Mouse (Mus musculus) lung, embryonic 14.5 days (tissue): ENCODE results near the gene Fasn. TPM values are rescaled to one million over a fixed set of nuclear protein-coding genes. Genes with fewer than 3 reads are reported as not detected.
A peak's percentile ranks its signal among the peaks of the same experiment; 100 is the strongest.
"Not testable (repeated sequence)": the region's sequence is repeated elsewhere in the genome, so short reads cannot be mapped to it uniquely, and the experiment has no call there.

ENCODE experiments used
- ATAC-seq: fragments of 200-750 bp; cut with Nextera tagmentation; 2 replicates; pipeline ENCODE4 v1.8.0; 2017; ENCODE audit warnings: mild to moderate bottlenecking, moderate TSS enrichment, moderate library complexity; ENCODE audit not compliant: insufficient read depth
- DNase-seq: peaks from one replicate; pipeline ENCODE4 v3.0.0-alpha.2; 2015
- H3K27ac ChIP-seq: fragments of 300-500 bp; sonication (generic); 2 replicates; pipeline ENCODE4 v1.5.1; 2014; ENCODE audit warnings: low read depth, mild to moderate bottlenecking, moderate library complexity
- H3K27me3 ChIP-seq: fragments of 300-500 bp; sonication (generic); 2 replicates; pipeline ENCODE4 v1.6.1; 2014; ENCODE audit warnings: low read length, control low read depth; ENCODE audit not compliant: insufficient read depth
- H3K36me3 ChIP-seq: fragments of 300-500 bp; sonication (generic); 2 replicates; pipeline ENCODE4 v1.6.1; 2014; ENCODE audit warnings: control low read depth; ENCODE audit not compliant: insufficient read depth
- H3K4me1 ChIP-seq: fragments of 300-500 bp; sonication (generic); 2 replicates; pipeline ENCODE4 v1.6.1; 2014; ENCODE audit warnings: antibody characterized with exemption, control low read depth; ENCODE audit not compliant: insufficient read depth
- H3K4me2 ChIP-seq: fragments of 300-500 bp; sonication (generic); 2 replicates; pipeline ENCODE4 v1.6.1; 2014; ENCODE audit warnings: mild to moderate bottlenecking
- H3K4me3 ChIP-seq: fragments of 300-500 bp; sonication (generic); 2 replicates; pipeline ENCODE4 v1.5.1; 2014; ENCODE audit warnings: low read depth, low read length
- H3K9ac ChIP-seq: fragments of 300-500 bp; sonication (generic); 2 replicates; pipeline ENCODE4 v1.6.1; 2014
- H3K9me3 ChIP-seq: fragments of 300-500 bp; sonication (generic); 2 replicates; pipeline ENCODE4 v1.6.1; 2016; ENCODE audit warnings: low read depth, low read length, control low read depth
- CTCF ChIP-seq: IDR thresholded peaks from 2 replicates; pipeline ENCODE4 v1.5.1; 2016; ENCODE audit warnings: antibody characterized with exemption, low read depth
- WGBS: fragments of 180-500 bp; shearing (Covaris S2); extraction: QIAGEN DNeasy Blood & Tissue Kit; methylation state at CpG from one replicate; pipeline ENCODE4 v1.1.7; 2014; 5-methylcytosine and 5-hydroxymethylcytosine counted together
- polyA plus RNA-seq: library from polyadenylated mRNA; unstranded; fragments of >200 nt; fragmentation: Nextera tagmentation; extraction: Ambion mirVana; gene quantifications from 2 replicates; pipeline ENCODE4 v1.2.1, GENCODE M21; 2014

Gene Fasn
- polyA plus RNA-seq, 1 experiment from 2014 or later: 95.5 TPM

- Histone ChIP-seq H3K27me3 (no peaks in the 10 kb centered on the region), H3K27ac (peak within 1 kb of the TSS; percentile 81), H3K4me1 (peaks cover 8% of the 10 kb centered on the region; the same call in 1 of the 2 replicates), H3K4me3 (peak within 1 kb of the TSS; percentile 93), H3K9me3 (no peaks in the 10 kb centered on the region), H3K4me2 (peak within 1 kb of the TSS; percentile 98), H3K9ac (peak within 1 kb of the TSS; percentile 87), H3K36me3 (peaks cover 50% of the 10 kb centered on the region)
- peak; percentile 88 for ATAC-seq
- no peak for TF ChIP-seq CTCF
- under 1% methylated on average over 102 of the region's 107 CpGs for WGBS
- DNase-seq: peak; percentile 90
These were observed 40.1 kb downstream of the Fasn start, which contains the start of the genes Rfng and Gps1 for GRCm38 (mm10) chr11:120784064-120784791. Gene Rfng (minus strand): TSS chr11:120784207. Gene Gps1 (plus strand): TSS chr11:120784272.

- peak overlapping the region; percentile 81; the same call in 1 of the 2 replicates for H3K27ac ChIP-seq
- peak overlapping the region; percentile 87 for H3K9ac ChIP-seq
- no peaks in the 10 kb centered on the region for H3K27me3 ChIP-seq
- no peak for ATAC-seq
- H3K9me3 ChIP-seq: no peaks in the 10 kb centered on the region
- WGBS: 1% methylated on average over 42 of the region's 42 CpGs
- H3K4me3 ChIP-seq: peak overlapping the region; percentile 93
- peaks cover 46% of the 10 kb centered on the region for H3K36me3 ChIP-seq
- peak overlapping the region; percentile 98 for H3K4me2 ChIP-seq
- H3K4me1 ChIP-seq: peaks cover 8% of the 10 kb centered on the region; the same call in 1 of the 2 replicates
- no peak for DNase-seq
- TF ChIP-seq CTCF: no peak
These were observed 40.8 kb downstream of the Fasn start for GRCm38 (mm10) chr11:120783426-120784063.

GRCm38 (mm10) chr11:120781361-120781760 is 43.0 kb downstream of the Fasn start:
- not testable (repeated sequence) for H3K27ac ChIP-seq
- WGBS: 98% methylated on average over 6 of the region's 6 CpGs

GRCm38 (mm10) chr11:120779876-120780275 is 44.5 kb downstream of the Fasn start:
- Histone ChIP-seq H3K4me2 (no peak overlapping the region), H3K36me3 (peaks cover 12% of the 10 kb centered on the region; the same call in 1 of the 2 replicates), H3K27ac (no peak overlapping the region), H3K9ac (no peak overlapping the region), H3K27me3 (no peaks in the 10 kb centered on the region), H3K4me1 (peaks cover 4% of the 10 kb centered on the region; the same call in 1 of the 2 replicates), H3K9me3 (no peaks in the 10 kb centered on the region), H3K4me3 (no peak overlapping the region)
- TF ChIP-seq CTCF: no peak
- ATAC-seq (no peak), DNase-seq (no peak)
- WGBS: 87% methylated on average over 1 of the region's 1 CpGs

More at GRCm38 (mm10) chr11:120781361-120781760, 43.0 kb downstream of the Fasn start:
- not testable (repeated sequence) for DNase-seq, H3K4me1 ChIP-seq, H3K9ac ChIP-seq, H3K4me3 ChIP-seq, H3K9me3 ChIP-seq, H3K27me3 ChIP-seq, H3K4me2 ChIP-seq, ATAC-seq
- H3K36me3 ChIP-seq: peaks cover 25% of the 10 kb centered on the region; the same call in 1 of the 2 replicates

- peaks cover 12% of the 10 kb centered on the region; the same call in 1 of the 2 replicates for H3K36me3 ChIP-seq
- H3K9ac ChIP-seq: no peak overlapping the region
- no peaks in the 10 kb centered on the region for H3K9me3 ChIP-seq
- H3K4me2 ChIP-seq: no peak overlapping the region
- H3K4me3 ChIP-seq: no peak overlapping the region
- no peak overlapping the region for H3K27ac ChIP-seq
- H3K4me1 ChIP-seq: no peaks in the 10 kb centered on the region
- ATAC-seq (no peak), DNase-seq (no peak)
- no peaks in the 10 kb centered on the region for H3K27me3 ChIP-seq
- TF ChIP-seq CTCF: no peak
- WGBS: 27% methylated on average over 6 of the region's 6 CpGs
These were observed 47.2 kb downstream of the Fasn start for GRCm38 (mm10) chr11:120777123-120777522.

- Histone ChIP-seq H3K27ac (no peak overlapping the region), H3K9ac (no peak overlapping the region), H3K4me3 (no peak overlapping the region), H3K4me1 (no peaks in the 10 kb centered on the region), H3K27me3 (no peaks in the 10 kb centered on the region), H3K36me3 (0 out of 2 replicates have a peak, but pooled peaks cover 5% of the 10 kb centered on the region), H3K4me2 (peak overlapping the region; percentile 32; the same call in 1 of the 2 replicates), H3K9me3 (no peaks in the 10 kb centered on the region)
- 22% methylated on average over 15 of the region's 15 CpGs for WGBS
- ATAC-seq: peak; percentile 90
- DNase-seq: peak; percentile 98
- TF ChIP-seq CTCF: peak; percentile 100
These were observed 48.4 kb downstream of the Fasn start for GRCm38 (mm10) chr11:120775774-120776469.
